Mouse (Mus musculus) stomach, postnatal 0 days (tissue): ENCODE measurements around the gene Sox18. TPM values are rescaled to one million over a fixed set of nuclear protein-coding genes. Genes with fewer than 3 reads are reported as not detected.

Experiments used
- ATAC-seq: fragments of 200-750 bp; cut with Nextera tagmentation; 2 replicates; pipeline ENCODE4 v1.8.0; 2017; ENCODE audit not compliant: low FRiP score, low TSS enrichment
- DNase-seq: peaks from one replicate; pipeline ENCODE4 v3.0.0-alpha.2; 2016; ENCODE audit warnings: low spot score
- H3K27ac ChIP-seq: fragments of 300-500 bp; sonication (generic); replicated peaks from 2 replicates; pipeline ENCODE4 v1.5.1; 2014; ENCODE audit warnings: mild to moderate bottlenecking, control low read depth
- H3K27me3 ChIP-seq: fragments of 300-500 bp; sonication (generic); 2 replicates; pipeline ENCODE4 v1.6.1; 2014; ENCODE audit warnings: low read length; ENCODE audit not compliant: control insufficient read depth, insufficient read depth
- H3K36me3 ChIP-seq: fragments of 300-500 bp; sonication (generic); 2 replicates; pipeline ENCODE4 v1.6.1; 2014; ENCODE audit warnings: low read length, mixed read lengths; ENCODE audit not compliant: control insufficient read depth, insufficient read depth
- H3K4me1 ChIP-seq: fragments of 300-500 bp; sonication (generic); replicated peaks from 2 replicates; pipeline ENCODE4 v1.6.1; 2014; ENCODE audit warnings: antibody characterized with exemption; ENCODE audit not compliant: control insufficient read depth, insufficient read depth
- H3K4me2 ChIP-seq: fragments of 300-500 bp; sonication (generic); replicated peaks from 2 replicates; pipeline ENCODE4 v1.6.1; 2014; ENCODE audit warnings: low read depth, mild to moderate bottlenecking, control low read depth, moderate library complexity
- H3K4me3 ChIP-seq: fragments of 300-500 bp; sonication (generic); 2 replicates; pipeline ENCODE4 v1.5.1; 2014; ENCODE audit warnings: low read depth, low read length, control low read depth
- H3K9ac ChIP-seq: fragments of 300-500 bp; sonication (generic); 2 replicates; pipeline ENCODE4 v1.6.1; 2014; ENCODE audit warnings: mild to moderate bottlenecking, low read length, control low read depth, mixed read lengths
- H3K9me3 ChIP-seq: fragments of 300-500 bp; sonication (generic); 2 replicates; pipeline ENCODE4 v1.6.1; 2016; ENCODE audit warnings: low read length; ENCODE audit not compliant: control insufficient read depth
- CTCF ChIP-seq: IDR thresholded peaks from 2 replicates; pipeline ENCODE4 v1.5.1; 2016; ENCODE audit warnings: antibody characterized with exemption, low read depth, mild to moderate bottlenecking, moderate library complexity
- EP300 ChIP-seq: optimal IDR thresholded peaks from 2 replicates; pipeline ENCODE3; 2016; ENCODE audit warnings: antibody characterized with exemption
- WGBS: fragments of 180-500 bp; shearing (Covaris S2); extraction: QIAGEN DNeasy Blood & Tissue Kit; methylation state at CpG from one replicate; pipeline ENCODE4 v1.1.7; 2014; 5-methylcytosine and 5-hydroxymethylcytosine counted together
- polyA plus RNA-seq: library from polyadenylated mRNA; unstranded; fragments of >200 nt; fragmentation: Nextera tagmentation; extraction: Ambion mirVana; gene quantifications from 2 replicates; pipeline ENCODE4 v1.2.1, GENCODE M21; 2015

Sox18 gene
- polyA plus RNA-seq, 1 experiment from 2014 or later: 14.1 TPM

GRCm38 (mm10) chr2:181656734-181657133, 14.7 kb downstream of the Sox18 start, which contains the start of gene Gm29797:
Gene Gm29797, plus strand, starts transcription at chr2:181657034.
- Histone ChIP-seq H3K4me3 (no peak within 1 kb of the TSS), H3K9ac (no peak within 1 kb of the TSS), H3K27ac (no peak within 1 kb of the TSS), H3K36me3 (peaks cover 26% of the 10 kb centered on the region), H3K4me1 (no peaks in the 10 kb centered on the region), H3K27me3 (no peaks in the 10 kb centered on the region), H3K9me3 (no peaks in the 10 kb centered on the region), H3K4me2 (no peak within 1 kb of the TSS)
- no peak for ATAC-seq
- 79% methylated on average over 3 of the region's 3 CpGs for WGBS
- no peak for DNase-seq
- TF ChIP-seq EP300 (no peak), CTCF (no peak)

- Histone ChIP-seq H3K9me3 (no peaks in the 10 kb centered on the region), H3K36me3 (peaks cover 38% of the 10 kb centered on the region), H3K27ac (no peak overlapping the region), H3K4me2 (no peak overlapping the region), H3K27me3 (no peaks in the 10 kb centered on the region), H3K9ac (no peak overlapping the region), H3K4me1 (no peaks in the 10 kb centered on the region), H3K4me3 (no peak overlapping the region)
- ATAC-seq: no peak
- TF ChIP-seq CTCF: no peak
- TF ChIP-seq EP300: no peak
- DNase-seq: no peak
- WGBS: 94% methylated on average over 1 of the region's 1 CpGs
These were observed 17.9 kb downstream of the Sox18 start for GRCm38 (mm10) chr2:181653523-181653922.

GRCm38 (mm10) chr2:181653065-181653464, 18.4 kb downstream of the Sox18 start:
- no peak overlapping the region for H3K9ac ChIP-seq
- H3K27me3 ChIP-seq: no peaks in the 10 kb centered on the region
- H3K4me1 ChIP-seq: no peaks in the 10 kb centered on the region
- ATAC-seq (no peak), DNase-seq (no peak)
- no peak overlapping the region for H3K4me2 ChIP-seq
- no peaks in the 10 kb centered on the region for H3K9me3 ChIP-seq
- H3K27ac ChIP-seq: no peak overlapping the region
- H3K36me3 ChIP-seq: peaks cover 43% of the 10 kb centered on the region
- no peak for TF ChIP-seq EP300
- TF ChIP-seq CTCF: no peak
- H3K4me3 ChIP-seq: no peak overlapping the region

DNA sequence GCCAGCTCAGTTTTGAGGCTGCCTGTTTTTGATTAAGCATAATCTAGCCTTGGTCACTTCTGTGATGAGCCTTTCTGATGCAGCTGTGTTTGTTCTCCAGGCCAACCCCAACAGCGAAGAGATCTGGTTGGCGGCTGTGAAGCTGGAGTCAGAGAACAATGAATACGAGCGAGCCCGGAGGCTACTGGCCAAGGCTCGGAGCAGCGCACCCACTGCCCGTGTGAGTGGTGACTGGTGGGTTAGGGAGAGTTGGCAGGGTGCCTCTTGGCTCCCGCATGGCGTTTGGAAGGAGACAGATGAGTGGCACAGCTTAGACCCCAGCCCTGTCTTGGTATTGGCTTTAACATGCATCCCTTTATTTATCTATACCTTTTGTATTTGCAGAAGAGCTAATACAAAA, 22.5 kb downstream of the Sox18 start:
- Histone ChIP-seq H3K4me1 (no peaks in the 10 kb centered on the region), H3K9ac (no peak overlapping the region), H3K36me3 (peaks cover 43% of the 10 kb centered on the region), H3K4me2 (no peak overlapping the region), H3K4me3 (no peak overlapping the region), H3K27me3 (no peaks in the 10 kb centered on the region), H3K9me3 (no peaks in the 10 kb centered on the region), H3K27ac (no peak overlapping the region)
- DNase-seq: no peak
- no peak for ATAC-seq
- TF ChIP-seq EP300 (no peak), CTCF (no peak)
- 92% methylated on average over 10 of the region's 10 CpGs for WGBS

GRCm38 (mm10) chr2:181646626-181647472, 24.6 kb downstream of the Sox18 start:
- Histone ChIP-seq H3K27ac (no peak overlapping the region), H3K27me3 (no peaks in the 10 kb centered on the region), H3K4me1 (no peaks in the 10 kb centered on the region), H3K9me3 (no peaks in the 10 kb centered on the region), H3K9ac (no peak overlapping the region), H3K36me3 (peaks cover 32% of the 10 kb centered on the region), H3K4me2 (no peak overlapping the region), H3K4me3 (no peak overlapping the region)
- no peak for ATAC-seq
- DNase-seq: no peak
- no peak for TF ChIP-seq EP300
- no peak for TF ChIP-seq CTCF
- 85% methylated on average over 6 of the region's 6 CpGs for whole genome bisulfite sequencing

DNA sequence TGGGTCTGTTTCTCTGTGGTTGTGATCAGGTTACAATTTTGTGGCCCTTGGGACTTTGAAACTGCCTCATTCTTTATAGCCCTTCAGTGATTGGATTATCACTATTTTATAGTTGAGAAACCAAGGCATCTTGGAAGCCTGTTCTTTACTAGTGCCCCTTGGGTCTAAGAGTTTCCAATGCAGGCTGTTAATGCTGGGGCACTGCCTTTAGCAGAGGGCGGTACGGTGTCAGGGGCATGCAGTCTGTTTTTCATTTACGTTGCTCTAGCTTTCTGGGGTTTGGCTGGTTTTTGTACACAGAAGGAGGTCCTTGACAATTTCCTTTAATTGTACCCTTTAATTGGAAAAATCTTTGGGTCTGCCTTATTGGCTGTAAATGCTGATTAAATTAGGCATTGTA, 25.8 kb downstream of the Sox18 start:
- DNase-seq (no peak), ATAC-seq (no peak)
- 92% methylated on average over 3 of the region's 3 CpGs for WGBS
- peaks cover 33% of the 10 kb centered on the region for H3K36me3 ChIP-seq
- H3K27ac ChIP-seq: no peak overlapping the region
- TF ChIP-seq EP300 (no peak), CTCF (no peak)
- no peaks in the 10 kb centered on the region for H3K9me3 ChIP-seq
- H3K9ac ChIP-seq: no peak overlapping the region
- H3K27me3 ChIP-seq: no peaks in the 10 kb centered on the region
- H3K4me1 ChIP-seq: no peaks in the 10 kb centered on the region
- H3K4me3 ChIP-seq: no peak overlapping the region
- H3K4me2 ChIP-seq: no peak overlapping the region
